Mouse (Mus musculus): ENCODE results near the gene Fxn.

Gene Fxn

GRCm38 (mm10) chr19:24280601-24281228 is at the start of gene Fxn:
Gene Fxn (minus strand): TSS chr19:24280605.
- DNase-seq (ENCODE audit: inconsistent ontology term) = no peak

GRCm38 (mm10) chr19:24327921-24328320 is 47.5 kb upstream of the Fxn start:
- no peak for DNase-seq (ENCODE audit: inconsistent ontology term)

- peak; percentile 66 for DNase-seq (ENCODE audit: inconsistent ontology term)
Measured at GRCm38 (mm10) chr19:24326969-24327368, 46.6 kb upstream of the Fxn start.

GRCm38 (mm10) chr19:24325692-24326091 is 45.3 kb upstream of the Fxn start:
- no peak for DNase-seq (ENCODE audit: inconsistent ontology term)

GRCm38 (mm10) chr19:24323841-24324613 is 43.6 kb upstream of the Fxn start:
- no peak for DNase-seq (ENCODE audit: inconsistent ontology term)

- no peak for DNase-seq (ENCODE audit: inconsistent ontology term)
Measured at GRCm38 (mm10) chr19:24321900-24322311, 41.5 kb upstream of the Fxn start.

GRCm38 (mm10) chr19:24321211-24321899 is 41.0 kb upstream of the Fxn start:
- no peak for DNase-seq (ENCODE audit: inconsistent ontology term)

- no peak for DNase-seq (ENCODE audit: inconsistent ontology term)
Measured at GRCm38 (mm10) chr19:24318172-24318571, 37.8 kb upstream of the Fxn start.

- no peak for DNase-seq (ENCODE audit: inconsistent ontology term)
Measured at GRCm38 (mm10) chr19:24317731-24318130, 37.3 kb upstream of the Fxn start.

GRCm38 (mm10) chr19:24317038-24317591 is 36.7 kb upstream of the Fxn start:
- DNase-seq (ENCODE audit: inconsistent ontology term) = peak; percentile 49

GRCm38 (mm10) chr19:24316060-24316725 is 35.8 kb upstream of the Fxn start:
- no peak for DNase-seq (ENCODE audit: inconsistent ontology term)

GRCm38 (mm10) chr19:24315234-24315633 is 34.8 kb upstream of the Fxn start:
- no peak for DNase-seq (ENCODE audit: inconsistent ontology term)

- DNase-seq (ENCODE audit: inconsistent ontology term) = no peak
Measured at GRCm38 (mm10) chr19:24314676-24315075, 34.3 kb upstream of the Fxn start.

- DNase-seq (ENCODE audit: inconsistent ontology term) = peak; percentile 80
Measured at GRCm38 (mm10) chr19:24312556-24313342, 32.3 kb upstream of the Fxn start.

- DNase-seq (ENCODE audit: inconsistent ontology term) = no peak
Measured at GRCm38 (mm10) chr19:24312046-24312445, 31.6 kb upstream of the Fxn start.

- DNase-seq (ENCODE audit: inconsistent ontology term) = no peak
Measured at GRCm38 (mm10) chr19:24308305-24308705, 27.9 kb upstream of the Fxn start.

GRCm38 (mm10) chr19:24307271-24308221 is 27.1 kb upstream of the Fxn start:
- DNase-seq (ENCODE audit: inconsistent ontology term) = no peak

- DNase-seq (ENCODE audit: inconsistent ontology term) = no peak
Measured at GRCm38 (mm10) chr19:24306351-24306750, 25.9 kb upstream of the Fxn start.

GRCm38 (mm10) chr19:24302198-24302597 is 21.8 kb upstream of the Fxn start:
- DNase-seq (ENCODE audit: inconsistent ontology term) = no peak

GRCm38 (mm10) chr19:24301768-24302148 is 21.4 kb upstream of the Fxn start:
- no peak for DNase-seq (ENCODE audit: inconsistent ontology term)

Measured in Muller cell, postnatal 12 days (primary cell).